Mouse (Mus musculus) lung, adult 2 months (tissue): ENCODE data around the gene Naa50.

Experiments used
- CTCF ChIP-seq: fragments of 200-500 bp; IDR thresholded peaks from 2 replicates; pipeline ENCODE4 v1.5.1; 2011; ENCODE audit warnings: mild to moderate bottlenecking, low read length, control low read depth; ENCODE audit not compliant: insufficient read depth
- POLR2A ChIP-seq: fragments of 200-500 bp; IDR thresholded peaks from 2 replicates; pipeline ENCODE4 v1.6.1; 2011; ENCODE audit warnings: low read depth, mild to moderate bottlenecking, control low read depth, low read length, borderline replicate concordance; ENCODE audit errors: extremely low read depth

DNA sequence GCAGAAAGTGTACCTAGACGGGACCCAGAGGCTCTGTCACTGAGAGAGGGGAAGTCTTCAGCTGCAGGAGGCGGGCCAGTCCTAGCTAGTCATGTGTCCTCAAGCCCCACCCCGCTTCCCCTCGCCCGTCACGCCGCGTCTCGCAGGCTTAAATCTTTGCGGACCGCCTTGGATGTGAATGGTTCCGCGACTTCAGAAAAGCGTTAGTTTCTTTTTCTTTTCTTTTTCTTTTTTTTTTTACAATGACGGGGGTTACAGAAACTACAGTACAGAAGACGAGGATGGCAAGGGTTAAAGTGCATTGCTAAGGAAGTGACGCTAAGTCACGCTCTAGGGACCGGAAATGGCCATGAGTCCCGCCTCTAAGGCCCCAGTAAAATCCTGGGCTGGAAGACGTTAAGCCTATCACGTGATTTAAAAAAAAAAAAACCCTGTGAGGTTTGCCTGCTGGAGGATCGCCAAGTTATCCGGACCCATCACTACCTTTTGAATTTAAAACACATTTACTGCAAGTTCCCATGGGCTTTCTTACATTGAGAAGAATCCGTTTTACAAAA is 573 bp upstream of the Naa50 start:
- TF ChIP-seq CTCF (no peak), POLR2A (no peak)
